Mouse (Mus musculus) mature B cell (primary cell): ENCODE data around the gene Abhd14a.

Source experiments
- in situ Hi-C: fragments of 300-500 bp; cut with MboI; formaldehyde crosslinking; loops from 2 replicates; pipeline ENCODE4 v1.14.3; 2019

Abhd14a gene

GRCm38 (mm10) chr9:106452351-106452750, 4.9 kb upstream of the Abhd14a start:
- in situ Hi-C loops: no loop called here

GRCm38 (mm10) chr9:106451899-106452298, 4.4 kb upstream of the Abhd14a start:
- in situ Hi-C loops: no loop called here

DNA sequence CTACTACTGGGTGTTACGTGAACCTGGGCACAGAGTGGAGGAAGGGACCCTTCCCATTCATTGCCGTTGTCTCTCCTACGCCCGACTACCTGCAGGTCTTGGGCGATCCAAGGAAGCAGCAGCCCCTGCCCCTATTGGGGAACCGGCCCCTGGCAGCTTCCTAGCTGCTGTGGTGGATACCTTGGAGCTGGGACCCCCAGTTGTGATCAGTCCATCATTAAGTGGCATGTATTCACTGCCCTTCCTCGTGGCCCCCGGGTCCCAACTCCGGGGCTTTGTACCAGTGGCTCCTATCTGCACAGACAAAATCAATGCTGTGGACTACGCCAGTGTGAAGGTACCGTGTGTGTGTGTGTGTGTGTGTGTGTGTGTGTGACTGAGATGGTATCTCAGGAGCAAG, 3.8 kb upstream of the Abhd14a start:
- in situ Hi-C loops: no loop called here

DNA sequence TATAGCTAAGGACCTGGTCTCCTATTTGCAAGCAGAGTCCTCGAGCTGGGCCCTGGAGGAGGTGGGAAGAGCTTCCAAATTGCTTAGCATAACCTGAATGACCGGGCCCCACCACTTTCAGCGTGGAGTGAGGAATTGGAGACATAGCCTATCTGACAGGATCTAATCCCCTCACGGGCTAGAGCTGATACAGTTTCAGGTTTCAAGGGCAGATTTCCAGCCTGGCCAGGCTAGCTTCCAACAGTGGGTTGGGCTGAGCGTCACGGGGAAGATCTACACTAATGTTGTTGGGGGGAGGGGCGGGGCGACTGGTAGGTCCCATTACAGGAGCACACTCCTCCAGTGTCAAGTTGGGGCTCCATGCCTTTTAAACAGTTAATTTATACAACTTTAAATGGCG, 3.2 kb upstream of the Abhd14a start:
- in situ Hi-C loops: no loop called here

DNA sequence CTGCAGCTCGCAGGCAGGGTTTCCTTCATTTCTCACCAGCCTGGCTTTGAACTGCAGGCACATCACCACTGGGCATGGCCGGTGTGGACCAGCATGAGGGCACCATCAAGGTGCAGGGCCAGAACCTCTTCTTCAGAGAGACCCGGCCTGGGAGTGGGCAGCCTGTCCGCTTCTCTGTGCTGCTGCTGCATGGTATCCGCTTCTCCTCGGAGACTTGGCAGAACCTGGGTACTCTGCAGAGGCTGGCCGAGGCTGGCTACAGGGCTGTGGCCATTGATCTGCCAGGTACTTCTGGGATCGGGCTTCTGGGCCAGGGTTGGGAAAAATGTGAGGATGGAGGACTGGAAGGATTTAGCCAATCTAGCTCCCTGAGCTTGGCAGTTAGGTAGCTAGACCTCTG, 2.5 kb upstream of the Abhd14a start:
- in situ Hi-C loops: no loop called here

DNA sequence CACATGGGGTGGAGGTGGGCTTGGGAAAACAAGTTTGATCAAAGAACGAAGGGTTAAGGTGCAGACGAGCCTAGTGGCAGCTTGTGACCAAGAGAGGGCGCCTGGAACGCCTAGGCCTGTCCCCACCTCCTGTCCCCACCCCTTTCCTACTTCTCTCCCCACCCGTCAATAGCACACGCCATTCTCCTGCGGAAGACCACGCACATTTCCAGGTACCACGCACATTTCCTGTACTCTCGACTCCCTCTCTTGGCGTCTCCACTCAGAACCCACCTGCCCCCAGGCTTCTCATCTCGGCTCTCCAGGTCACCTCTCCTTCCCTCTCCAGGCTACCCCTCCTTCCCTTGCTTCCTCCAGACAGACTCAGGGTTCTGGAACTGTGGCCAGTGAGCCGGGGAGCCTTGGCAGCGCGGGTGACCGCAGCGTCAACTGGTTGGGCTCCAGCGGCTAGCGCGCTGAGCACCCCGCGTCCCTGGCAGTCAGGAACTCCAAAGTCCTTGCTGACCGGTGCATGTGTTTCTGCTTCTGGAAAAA, 1.1 kb upstream of the Abhd14a start:
- in situ Hi-C loops: no loop called here

- in situ Hi-C loops: no loop called here
These were observed 473 bp upstream of the Abhd14a start for GRCm38 (mm10) chr9:106447951-106448350.

- in situ Hi-C loops: no loop called here
These were observed 2.6 kb downstream of the Abhd14a start for GRCm38 (mm10) chr9:106444836-106445235.

DNA sequence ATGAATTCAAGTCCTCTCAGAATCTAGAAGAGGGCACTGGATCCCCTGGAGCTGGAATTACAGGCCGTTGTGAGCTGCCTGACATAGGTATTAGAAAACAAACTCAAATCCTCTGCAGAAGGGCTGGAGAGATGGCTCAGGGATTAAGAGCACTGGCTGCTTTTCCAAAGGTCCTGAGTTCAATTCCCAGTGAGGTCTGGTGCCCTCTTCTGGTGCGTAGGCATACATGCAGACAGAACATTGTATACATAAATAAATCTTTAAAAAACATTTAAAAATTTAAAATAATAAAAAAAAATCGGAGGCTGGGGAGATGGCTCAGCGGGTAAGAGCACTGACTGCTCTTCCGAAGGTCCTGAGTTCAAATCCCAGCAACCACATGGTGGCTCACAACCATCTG, 4.8 kb downstream of the Abhd14a start:
- in situ Hi-C loops: no loop called here

DNA sequence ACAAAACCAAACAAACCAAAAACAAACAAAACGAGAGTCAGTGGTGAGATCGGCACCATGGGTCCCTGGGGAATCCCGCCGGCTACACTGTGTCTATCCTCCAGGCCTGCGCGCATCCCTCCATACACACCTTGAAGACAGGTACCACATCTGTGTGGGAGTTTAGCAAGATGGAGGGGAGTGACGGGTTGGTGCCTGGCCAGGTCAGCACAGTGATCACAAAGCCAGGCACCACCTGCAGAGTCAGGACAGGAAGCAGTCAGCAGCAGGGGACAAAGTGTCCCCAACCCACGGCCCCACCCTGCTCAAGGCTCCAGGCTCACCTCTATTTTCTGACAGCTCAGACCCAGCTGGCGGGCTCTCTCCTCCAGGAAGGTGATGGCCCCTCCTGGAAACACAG, 10.9 kb downstream of the Abhd14a start:
- in situ Hi-C loops: no loop called here

- in situ Hi-C loops: no loop called here
These were observed 14.1 kb downstream of the Abhd14a start for GRCm38 (mm10) chr9:106433389-106433788.

DNA sequence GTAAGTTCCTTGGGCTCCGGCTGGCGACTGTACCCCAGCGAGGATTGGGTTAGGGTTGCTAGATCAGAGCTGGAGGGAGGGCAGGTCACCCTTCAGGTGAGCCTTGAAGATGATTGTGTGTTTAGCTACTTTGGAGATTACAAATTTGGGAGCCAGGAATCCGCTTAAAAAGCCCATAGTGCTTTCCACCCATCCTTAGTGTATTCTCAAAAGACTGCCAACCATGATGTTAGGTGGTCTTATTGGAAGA, 17.5 kb downstream of the Abhd14a start:
- in situ Hi-C loops: no loop called here

DNA sequence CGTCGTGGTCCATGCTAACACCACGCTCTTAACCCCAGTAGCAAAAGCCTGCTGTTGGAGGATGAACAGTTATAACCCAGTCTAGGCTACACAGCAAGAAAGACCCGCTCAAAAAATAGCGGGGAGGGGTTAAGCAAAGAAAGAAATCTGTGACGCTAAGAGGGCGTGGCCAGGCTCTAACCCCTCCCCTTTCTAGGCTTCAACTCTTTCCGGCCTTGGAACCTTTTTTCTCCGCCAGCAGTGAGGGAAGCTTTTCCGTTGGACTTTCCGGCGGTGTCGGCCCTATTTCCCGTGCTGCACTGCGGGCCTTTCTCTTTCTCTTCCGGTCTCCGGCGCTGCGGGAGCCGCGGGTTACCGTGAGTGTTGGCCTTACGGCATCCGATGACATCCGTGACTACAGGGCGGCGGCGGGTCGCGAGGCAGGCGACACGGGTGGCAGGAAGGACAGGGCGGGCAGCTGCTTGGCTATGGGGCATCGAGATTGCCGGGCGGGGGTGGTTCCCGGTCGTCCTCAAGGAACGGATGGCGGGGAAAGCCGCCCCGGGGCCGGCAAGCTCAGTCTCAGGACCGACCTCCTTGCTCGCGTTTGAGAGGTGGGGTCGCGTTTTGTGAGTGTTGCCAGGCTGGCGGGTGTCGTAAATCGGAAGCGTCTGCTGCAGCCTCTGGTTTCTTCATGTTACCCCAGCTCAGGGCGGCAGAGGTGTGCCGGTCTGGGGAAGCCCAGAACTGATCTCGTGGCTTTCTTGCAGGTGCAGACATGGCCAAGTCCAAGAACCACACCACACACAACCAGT, 18.1 kb downstream of the Abhd14a start, which contains the start of gene Rpl29:
Gene Rpl29 (plus strand): TSS at position 234 of the 794 bp plus-strand sequence.
- in situ Hi-C loops: no loop called here

- in situ Hi-C loops: no loop called here
These were observed 18.7 kb downstream of the Abhd14a start for GRCm38 (mm10) chr9:106428719-106429220.

GRCm38 (mm10) chr9:106421865-106422160, 25.7 kb downstream of the Abhd14a start:
- in situ Hi-C loops: loop anchor here (5.0 kb wide), 2 partner anchors 75 to 140 kb away; partner anchors contain the start of gene Poc1a

DNA sequence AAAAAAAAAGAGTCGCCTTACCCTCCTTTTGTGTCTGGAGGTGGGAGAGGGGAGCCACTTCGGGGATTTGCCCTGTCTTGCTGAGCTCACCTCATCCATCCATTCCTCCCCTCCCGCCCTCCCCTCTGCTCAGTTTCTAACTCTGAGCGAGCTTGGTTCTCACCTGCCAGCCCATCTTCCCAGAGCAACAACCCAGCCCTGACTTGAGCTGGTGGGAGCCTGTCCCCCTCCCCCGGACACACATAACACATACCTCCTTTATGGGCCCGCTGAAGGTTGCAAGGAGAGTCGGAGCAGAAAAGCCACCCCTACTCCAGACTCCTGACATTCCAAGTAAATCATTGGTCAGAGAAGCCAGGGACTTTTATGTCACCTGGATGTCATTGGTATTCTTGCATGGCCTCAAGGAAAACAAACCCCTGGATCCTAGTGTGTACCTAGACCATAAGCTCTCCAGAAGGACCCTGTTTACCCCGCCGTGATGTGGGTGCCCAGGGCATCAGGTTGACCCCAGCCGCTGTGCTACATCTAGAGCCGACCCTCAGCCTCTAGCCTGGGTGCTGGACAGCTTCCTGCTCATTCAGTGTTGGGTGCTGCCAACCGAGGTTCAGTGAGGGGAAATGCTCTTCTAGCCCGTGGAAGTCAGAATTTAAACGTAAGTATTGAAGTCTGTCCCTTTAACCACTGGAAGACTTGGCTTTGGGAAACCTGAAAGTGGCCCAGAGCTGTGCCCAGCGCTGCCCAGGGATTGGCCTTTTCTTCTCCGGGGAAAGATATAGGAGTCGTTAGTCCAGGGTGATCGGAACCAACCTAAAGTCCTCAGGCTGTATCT, 26.2 kb downstream of the Abhd14a start:
- in situ Hi-C loops: loop anchor here (5.0 kb wide), 2 partner anchors 74 to 139 kb away; partner anchors contain the start of gene Poc1a

DNA sequence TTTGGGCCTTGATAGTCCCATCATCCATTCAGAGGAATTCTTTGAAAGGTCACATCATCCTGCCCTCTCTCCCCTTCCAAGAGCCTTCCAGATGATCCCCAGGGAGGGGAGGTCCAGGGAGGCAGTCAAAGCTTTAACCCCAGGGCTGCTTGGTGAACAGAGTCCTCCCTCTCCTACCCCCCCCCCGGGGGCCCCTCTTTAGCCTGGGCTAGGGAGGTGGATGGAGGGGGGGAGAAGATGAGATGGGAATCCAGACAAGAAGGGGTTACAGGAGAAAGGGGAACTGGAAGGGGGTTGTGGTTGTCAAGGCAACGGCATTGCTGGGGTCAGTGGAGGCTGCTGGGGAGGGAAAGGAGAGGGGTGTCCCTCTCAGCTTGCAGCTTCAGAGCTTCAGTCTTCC, 26.9 kb downstream of the Abhd14a start:
- in situ Hi-C loops: loop anchor here (5.0 kb wide), 2 partner anchors 73 to 138 kb away; partner anchors contain the start of gene Poc1a

- in situ Hi-C loops: no loop called here
These were observed 29.4 kb downstream of the Abhd14a start for GRCm38 (mm10) chr9:106417841-106418625.

GRCm38 (mm10) chr9:106416826-106417225, 30.7 kb downstream of the Abhd14a start:
- in situ Hi-C loops: no loop called here

- in situ Hi-C loops: no loop called here
These were observed 33.9 kb downstream of the Abhd14a start for GRCm38 (mm10) chr9:106413606-106414005.

GRCm38 (mm10) chr9:106412210-106412609, 35.3 kb downstream of the Abhd14a start:
- in situ Hi-C loops: no loop called here

DNA sequence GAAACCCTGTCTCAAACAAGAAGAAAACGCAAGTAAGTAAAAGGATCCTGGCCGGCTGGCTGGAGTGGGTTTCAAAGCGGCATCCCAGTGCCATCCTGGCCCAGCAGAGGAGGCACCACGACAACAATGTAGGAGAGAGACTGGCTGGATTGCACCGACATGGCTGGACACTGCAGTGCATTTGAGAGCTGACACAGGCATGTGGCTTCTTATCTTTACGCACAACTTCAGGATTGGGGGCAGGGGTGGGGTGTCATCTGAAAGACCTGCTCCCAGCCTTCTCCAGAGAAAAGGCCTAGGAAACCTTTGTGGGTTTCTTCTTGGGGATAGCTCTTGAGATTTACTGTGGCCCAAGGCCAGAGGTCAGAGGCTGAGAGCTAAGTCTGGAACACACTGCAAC, 35.7 kb downstream of the Abhd14a start:
- in situ Hi-C loops: no loop called here
